ENCODE assay signal across 9 mouse cellular contexts in the genomic region with DNA sequence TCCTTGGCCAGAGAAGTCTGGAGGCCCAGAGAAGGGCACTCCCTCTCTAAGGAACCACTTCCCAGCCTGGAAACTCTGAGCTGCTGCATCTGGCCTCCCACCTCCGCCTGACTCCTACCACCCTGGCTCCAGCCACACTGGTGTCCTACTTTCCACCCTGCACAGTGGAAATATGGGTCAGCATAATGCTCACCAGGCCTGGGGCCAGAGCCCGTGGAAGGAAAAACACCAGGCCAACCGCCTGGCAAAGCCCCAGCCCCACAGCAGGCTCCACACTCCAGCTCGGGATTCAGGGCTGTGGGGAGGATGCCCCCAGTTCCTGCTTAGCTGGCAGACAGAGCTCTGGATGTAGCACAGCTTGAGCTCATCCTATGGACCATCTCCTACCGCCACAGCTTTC. TPM values are rescaled to one million over a fixed set of nuclear protein-coding genes. Genes with fewer than 3 reads are reported as not detected.
DNase-seq lines count a peak whose midpoint lies in the region; ATAC-seq and TF ChIP-seq lines count a peak whose summit lies in the region.
"Had no signal": no experiment of that assay in that cellular context is flagged by ENCODE, and none has a peak within 500 bp of the region (broad histone marks: within the 10 kb centered on the region; RNA-seq: fewer than 3 reads in every experiment).

No protein-coding gene starts in this region.

- H3K9ac ChIP-seq in kidney, embryonic 15.5 days = no peak overlapping the region
- no peak overlapping the region for H3K9ac ChIP-seq in heart, adult 2 months (ENCODE audit: low read depth, low read length)

- TF ChIP-seq CTCF in heart, adult 2 months (IDR thresholded peaks at IDR 0.05) = no peak

- TF ChIP-seq POLR2A in heart, adult 2 months (IDR thresholded peaks at IDR 0.05; ENCODE audit: insufficient read depth, low read depth, low read length) = no peak

- intact Hi-C loops in heart, adult 2 months (cut with DNase I) = no loop called here

- no peaks in the 10 kb centered on the region for H3K27me3 ChIP-seq in kidney, embryonic 15.5 days
- no peaks in the 10 kb centered on the region for H3K27me3 ChIP-seq in heart, adult 2 months (ENCODE audit: control insufficient read depth, insufficient read depth, low read length)

- H3K79me2 ChIP-seq in heart, adult 2 months (replicated peaks; ENCODE audit: control insufficient read depth, insufficient read depth, low read length) = no peaks in the 10 kb centered on the region

- H3K4me3 ChIP-seq in kidney, embryonic 15.5 days (replicated peaks) = no peak overlapping the region
- H3K4me3 ChIP-seq in heart, adult 2 months = no peak overlapping the region

- H3K27ac ChIP-seq in kidney, embryonic 15.5 days = peak overlapping the region; percentile 68
- H3K27ac ChIP-seq in heart, adult 2 months = peak overlapping the region; percentile 43; the same call in 1 of the 2 replicates
- H3K27ac ChIP-seq: macrophage had no signal

- WGBS in kidney, embryonic 15.5 days = 57% methylated on average over 5 of the region's 5 CpGs
- WGBS in heart, adult 2 months = 44% methylated on average over 5 of the region's 5 CpGs

- no peak overlapping the region for H3K4me2 ChIP-seq in kidney, embryonic 15.5 days

- TF ChIP-seq EP300 in heart, adult 2 months (IDR thresholded peaks at IDR 0.05; ENCODE audit: insufficient read depth, low read depth, low read length) = no peak

- no peaks in the 10 kb centered on the region for H3K36me3 ChIP-seq in kidney, embryonic 15.5 days
- no peaks in the 10 kb centered on the region for H3K36me3 ChIP-seq in heart, adult 2 months (ENCODE audit: control insufficient read depth, insufficient read depth, low read length)

- peaks cover 28% of the 10 kb centered on the region for H3K4me1 ChIP-seq in kidney, embryonic 15.5 days
- peaks cover 11% of the 10 kb centered on the region for H3K4me1 ChIP-seq in heart, adult 2 months (ENCODE audit: control insufficient read depth, insufficient read depth, low read length)

- 0 out of 2 replicates have a peak, but pooled peaks have one; percentile 25 for ATAC-seq in kidney, embryonic 15.5 days (replicated peaks; ENCODE audit: low FRiP score)
- no peak for ATAC-seq in megakaryocyte-erythroid progenitor cell, adult 5-6 weeks (replicated peaks; ENCODE audit: low FRiP score, low TSS enrichment, poor library complexity, severe bottlenecking)

- DNase-seq in kidney, adult 18-20 months = no peak
- peak; percentile 86 to 88 for DNase-seq in cerebellum, adult 18-20 months
- DNase-seq in heart, adult 2 months = peak; percentile 74 to 82
- DNase-seq in kidney, postnatal 4 days = peak; percentile 36 to 56
- DNase-seq in right cerebral cortex, postnatal 10 days (ENCODE audit: low spot score in 2 of 2) = peak; percentile 66 to 75
- no peak for DNase-seq in spleen, postnatal 10 days (ENCODE audit: low spot score in 2 of 2)

- no peaks in the 10 kb centered on the region for H3K9me3 ChIP-seq in kidney, embryonic 15.5 days (replicated peaks)

RNA-seq across cellular contexts. Expression of gene Spon2, which starts 10.2 kb away (rescaled TPM):
- polyA plus RNA-seq in kidney, embryonic 15.5 days (2015; fragmentation: Nextera tagmentation; extraction: Ambion mirVana) = 6.0 and 13.2 TPM in 2 replicates
- 10 to 100 TPM in 1 of 2 experiments, 1 to 10 TPM in 1; 2.6 to 13.7 TPM for total RNA-seq in heart, adult 2 months (2021)
- polyA plus RNA-seq in heart, adult 2 months (2012; rRNA removed) = 13.8 and 28.5 TPM in 2 replicates
- 23.4 and 35.0 TPM in 2 replicates for total RNA-seq in megakaryocyte-erythroid progenitor cell, adult 5-6 weeks (2014; fragmentation: Nextera tagmentation)
- total RNA-seq in megakaryocyte-erythroid progenitor cell, adult 5-6 weeks (2017) = 14.8 and 15.1 TPM in 2 replicates
- polyA plus RNA-seq: macrophage had no signal

RNA-seq across cellular contexts. Expression of gene Ctbp1, which starts 46.4 kb away (rescaled TPM):
- polyA plus RNA-seq in kidney, embryonic 15.5 days (2015; fragmentation: Nextera tagmentation; extraction: Ambion mirVana) = 318 and 324 TPM in 2 replicates
- 100 to 1,000 TPM; 213 to 227 TPM for total RNA-seq in heart, adult 2 months (2021)
- 175 and 178 TPM in 2 replicates for polyA plus RNA-seq in heart, adult 2 months (2012; rRNA removed)
- total RNA-seq in megakaryocyte-erythroid progenitor cell, adult 5-6 weeks (2014; fragmentation: Nextera tagmentation) = 208 and 216 TPM in 2 replicates
- 136 and 192 TPM in 2 replicates for total RNA-seq in megakaryocyte-erythroid progenitor cell, adult 5-6 weeks (2017)

Comparison
In these comparisons a context has a peak if more than half of its experiments do, and no peak if none do; other contexts are left out.
1. DNase-seq: peak in cerebellum, adult 18-20 months (2 of 2), heart, adult 2 months (2 of 2), kidney, postnatal 4 days (2 of 2) and right cerebral cortex, postnatal 10 days (2 of 2); none in kidney, adult 18-20 months (single experiment) and spleen, postnatal 10 days (0 of 2).